Mouse (Mus musculus) testis, adult 2 months (tissue): ENCODE data around the gene Acsl5.
A peak's percentile ranks its signal among the peaks of the same experiment; 100 is the strongest.

ENCODE experiments used
- CTCF ChIP-seq: fragments of 200-500 bp; IDR thresholded peaks from 2 replicates; pipeline ENCODE4 v1.5.1; 2012; ENCODE audit warnings: low read depth, mild to moderate bottlenecking, inconsistent platforms, low read length, moderate library complexity; ENCODE audit not compliant: control insufficient read depth, insufficient read depth, insufficient replicate concordance
- POLR2A ChIP-seq: fragments of 200-500 bp; IDR thresholded peaks from 2 replicates; pipeline ENCODE4 v1.6.1; 2012; ENCODE audit warnings: low read depth, mild to moderate bottlenecking, inconsistent platforms, low read length, moderate library complexity; ENCODE audit not compliant: control insufficient read depth

DNA sequence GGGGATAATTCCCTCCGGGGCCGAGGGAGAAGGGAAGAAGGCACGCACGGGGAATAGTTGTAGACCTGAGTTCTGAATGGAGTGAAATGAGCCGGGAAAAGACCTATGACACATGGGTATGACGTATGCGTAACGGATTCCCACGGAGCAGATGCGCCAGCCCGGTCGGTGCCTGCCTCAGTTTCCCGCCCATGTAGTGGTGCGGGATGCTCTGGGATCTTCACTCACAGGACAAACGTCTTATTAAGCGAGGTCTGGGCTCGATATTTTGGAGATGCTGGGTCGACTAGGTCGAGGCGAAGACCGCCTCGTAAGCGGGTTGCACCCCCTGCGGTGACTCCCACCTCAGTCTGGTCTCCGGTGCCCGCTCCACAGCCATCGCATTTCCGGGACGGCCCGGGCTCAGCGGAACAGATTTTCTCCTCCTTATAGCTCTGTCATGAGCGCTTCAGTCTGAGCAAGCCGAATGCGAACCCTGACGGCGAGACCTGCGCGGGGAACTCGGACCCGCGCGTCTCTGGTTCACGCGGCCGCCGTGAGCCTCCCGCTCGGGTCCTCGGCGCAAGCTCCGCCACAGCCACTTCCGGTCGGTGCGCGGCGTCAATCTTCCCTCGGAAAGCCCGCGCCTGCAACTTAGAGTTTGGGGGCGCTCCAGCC lies 63.8 kb downstream of the Acsl5 start, which contains the start of gene Zdhhc6:
- no peak for TF ChIP-seq CTCF
- peak; percentile 20 for TF ChIP-seq POLR2A
